Mouse (Mus musculus) liver, postnatal 0 days (tissue): ENCODE measurements at regions not wholly inside any gene's neighbourhood (a gene's known extent, or its start where the extent isn't known, plus 50 kb on each side); places are given as distances from the start of the nearest gene placed in this dataset.

Experiments used
- CTCF ChIP-seq: sonication (generic); IDR thresholded peaks from 2 replicates; pipeline ENCODE4 v1.5.1; 2016; ENCODE audit warnings: antibody characterized with exemption, low read depth
- EP300 ChIP-seq: IDR thresholded peaks from 2 replicates; pipeline ENCODE4 v1.6.1; 2016; ENCODE audit warnings: antibody characterized with exemption, low read depth, mild to moderate bottlenecking

DNA sequence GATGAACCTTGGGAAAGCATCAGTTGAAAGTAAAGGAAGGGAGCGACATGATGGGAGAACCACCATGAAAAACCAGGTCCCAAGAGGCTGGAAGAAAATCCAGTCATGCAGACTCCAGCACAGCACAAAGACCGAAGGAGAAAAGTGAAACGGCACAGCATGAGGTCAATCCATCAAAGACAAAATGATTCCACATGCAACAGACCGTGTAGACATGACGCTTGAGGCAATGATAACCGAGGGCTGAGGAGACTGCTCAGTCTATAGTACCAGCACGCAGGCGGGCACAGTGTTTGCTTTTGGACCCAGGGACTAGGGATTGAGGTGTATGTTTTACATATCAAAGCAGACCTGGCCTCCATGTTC is 109.5 kb downstream of the Nxnl2 start:
- TF ChIP-seq CTCF (no peak), EP300 (no peak)
